Mouse (Mus musculus) neural tube, embryonic 15.5 days (tissue): Measurements from ENCODE around the gene Cyp27a1. TPM values are rescaled to one million over a fixed set of nuclear protein-coding genes. Genes with fewer than 3 reads are reported as not detected.

Experiments
- ATAC-seq: fragments of 200-750 bp; cut with Nextera tagmentation; 2 replicates; pipeline ENCODE4 v1.8.0; 2017; ENCODE audit warnings: mild to moderate bottlenecking, moderate TSS enrichment, moderate library complexity; ENCODE audit not compliant: low FRiP score
- H3K27ac ChIP-seq: fragments of 300-500 bp; sonication (generic); replicated peaks from 2 replicates; pipeline ENCODE4 v1.5.1; 2015; ENCODE audit warnings: mild to moderate bottlenecking, inconsistent platforms
- H3K27me3 ChIP-seq: fragments of 300-500 bp; sonication (generic); replicated peaks from 2 replicates; pipeline ENCODE4 v1.6.1; 2015; ENCODE audit warnings: inconsistent platforms
- H3K36me3 ChIP-seq: fragments of 300-500 bp; sonication (generic); 2 replicates; pipeline ENCODE4 v1.6.1; 2015; ENCODE audit warnings: inconsistent platforms
- H3K4me1 ChIP-seq: fragments of 300-500 bp; sonication (generic); 2 replicates; pipeline ENCODE4 v1.6.1; 2015; ENCODE audit warnings: inconsistent platforms
- H3K4me2 ChIP-seq: fragments of 300-500 bp; sonication (generic); 2 replicates; pipeline ENCODE4 v1.6.1; 2015; ENCODE audit warnings: inconsistent platforms, mild to moderate bottlenecking, moderate library complexity
- H3K4me3 ChIP-seq: fragments of 300-500 bp; sonication (generic); replicated peaks from 2 replicates; pipeline ENCODE4 v1.5.1; 2015; ENCODE audit warnings: mild to moderate bottlenecking, inconsistent platforms
- H3K9ac ChIP-seq: fragments of 300-500 bp; sonication (generic); replicated peaks from 2 replicates; pipeline ENCODE4 v1.6.1; 2015; ENCODE audit warnings: mild to moderate bottlenecking, inconsistent platforms
- H3K9me3 ChIP-seq: fragments of 300-500 bp; sonication (generic); replicated peaks from 2 replicates; pipeline ENCODE4 v1.6.1; 2016; ENCODE audit warnings: inconsistent platforms
- WGBS: fragments of 180-500 bp; shearing (Covaris S2); methylation state at CpG from one replicate; pipeline ENCODE4 v1.1.7; 2015; ENCODE audit warnings: mixed read lengths; 5-methylcytosine and 5-hydroxymethylcytosine counted together
- polyA plus RNA-seq: library from polyadenylated mRNA; unstranded; fragments of >200 nt; fragmentation: Nextera tagmentation; extraction: Ambion mirVana; gene quantifications from 2 replicates; pipeline ENCODE4 v1.2.1, GENCODE M21; 2015

Gene Cyp27a1
- 2.9 and 3.2 TPM in 2 replicates for polyA plus RNA-seq

DNA sequence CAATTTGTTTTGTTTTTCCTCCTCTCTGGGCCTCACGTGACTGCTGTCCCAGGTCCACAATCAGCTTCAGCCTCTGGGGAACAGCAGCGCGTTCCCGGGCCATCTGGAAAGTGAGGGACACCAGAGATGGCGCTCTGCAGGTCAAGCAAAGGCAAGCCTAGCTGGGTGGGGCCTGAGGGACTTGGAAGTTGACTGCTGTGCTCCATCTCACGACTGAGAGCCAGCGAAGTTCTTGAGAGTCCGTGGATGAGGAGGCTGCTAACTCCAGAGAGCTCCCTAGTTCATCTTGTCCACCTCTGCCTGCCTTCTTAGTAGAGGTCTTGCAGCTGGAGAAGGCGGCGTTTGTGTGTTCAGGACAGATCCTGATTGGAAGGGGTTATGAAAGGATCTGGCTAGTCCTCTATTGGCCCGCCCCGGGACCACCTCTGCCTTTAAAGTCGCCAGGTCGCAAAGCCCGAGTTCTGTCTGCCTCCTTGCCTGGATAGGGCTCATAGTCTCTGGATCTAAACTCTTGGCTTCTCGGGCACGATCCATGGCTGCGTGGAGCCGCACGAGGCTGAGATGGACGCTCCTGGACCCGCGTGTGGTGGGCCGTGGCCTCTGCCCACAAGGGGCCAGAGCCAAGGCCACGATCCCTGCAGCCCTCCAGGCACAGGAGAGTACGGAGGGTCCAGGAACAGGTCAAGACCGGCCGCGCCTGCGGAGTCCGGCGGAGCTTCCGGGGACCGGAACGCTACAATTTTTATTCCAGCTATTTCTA is at the start of gene Cyp27a1:
TSS of gene Cyp27a1 (plus strand) at position 476 of the 760 bp plus-strand sequence.
- Histone ChIP-seq H3K27ac (no peak within 1 kb of the TSS), H3K4me2 (peak within 1 kb of the TSS; percentile 69), H3K27me3 (peaks cover 8% of the 10 kb centered on the region; the same call in 1 of the 2 replicates), H3K36me3 (no peaks in the 10 kb centered on the region), H3K4me1 (peaks cover 11% of the 10 kb centered on the region), H3K9ac (peak within 1 kb of the TSS; percentile 40), H3K4me3 (peak within 1 kb of the TSS; percentile 36), H3K9me3 (no peaks in the 10 kb centered on the region)
- ATAC-seq, result no peak
- 6% methylated on average over 35 of the region's 35 CpGs for WGBS

DNA sequence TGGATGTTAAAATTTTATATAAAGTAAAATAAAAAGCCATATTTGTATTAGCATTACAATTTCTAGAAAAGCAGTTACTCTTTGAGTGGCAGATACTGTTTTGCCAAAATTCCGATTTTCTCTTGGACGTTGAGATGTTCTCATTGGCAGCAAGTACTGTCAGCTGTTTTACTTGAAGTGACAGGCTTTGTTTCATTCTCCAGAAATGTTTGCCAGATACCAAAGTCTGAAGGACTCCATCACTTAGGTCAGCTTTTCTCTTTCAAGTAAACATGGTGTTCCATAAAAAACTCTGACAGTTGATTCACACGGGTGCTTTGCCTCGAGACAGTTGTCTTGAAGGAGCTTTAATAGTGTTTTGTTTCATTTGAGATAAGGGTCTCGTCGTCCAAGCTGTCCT is 48.2 kb upstream of the Cyp27a1 start:
- no peak overlapping the region for H3K4me3 ChIP-seq
- no peak overlapping the region for H3K9ac ChIP-seq
- 80% methylated on average over 6 of the region's 6 CpGs for WGBS
- H3K9me3 ChIP-seq, result no peaks in the 10 kb centered on the region
- H3K36me3 ChIP-seq, result no peaks in the 10 kb centered on the region
- no peak overlapping the region for H3K4me2 ChIP-seq
- peaks cover 13% of the 10 kb centered on the region for H3K4me1 ChIP-seq
- H3K27me3 ChIP-seq, result no peaks in the 10 kb centered on the region
- ATAC-seq, result no peak
- no peak overlapping the region for H3K27ac ChIP-seq

DNA sequence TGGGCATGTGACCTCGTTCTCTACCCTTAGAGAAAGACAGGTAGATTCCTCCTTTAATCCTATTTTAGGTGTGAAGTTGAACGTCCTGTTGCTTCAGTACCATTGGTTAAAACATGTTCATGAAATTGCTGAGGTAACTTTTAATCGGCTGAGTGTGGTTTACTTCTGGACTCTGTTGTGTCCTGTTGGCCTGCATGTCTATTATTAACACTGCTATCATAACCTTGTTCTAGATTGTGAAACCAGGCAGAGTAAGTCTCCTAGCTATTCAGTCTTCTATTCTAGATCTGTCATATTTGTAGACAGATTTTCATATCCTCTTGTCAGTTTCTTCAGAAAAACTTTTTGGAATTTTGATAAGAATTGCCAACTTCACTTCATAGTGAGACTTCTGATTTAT is 45.0 kb upstream of the Cyp27a1 start:
- Histone ChIP-seq H3K9ac (no peak overlapping the region), H3K4me1 (peaks cover under 1% of the 10 kb centered on the region; the same call in 1 of the 2 replicates), H3K4me2 (no peak overlapping the region), H3K4me3 (no peak overlapping the region), H3K27ac (no peak overlapping the region), H3K9me3 (no peaks in the 10 kb centered on the region), H3K36me3 (peaks cover 5% of the 10 kb centered on the region; the same call in 1 of the 2 replicates), H3K27me3 (no peaks in the 10 kb centered on the region)
- WGBS, result 97% methylated on average over 3 of the region's 3 CpGs
- no peak for ATAC-seq

DNA sequence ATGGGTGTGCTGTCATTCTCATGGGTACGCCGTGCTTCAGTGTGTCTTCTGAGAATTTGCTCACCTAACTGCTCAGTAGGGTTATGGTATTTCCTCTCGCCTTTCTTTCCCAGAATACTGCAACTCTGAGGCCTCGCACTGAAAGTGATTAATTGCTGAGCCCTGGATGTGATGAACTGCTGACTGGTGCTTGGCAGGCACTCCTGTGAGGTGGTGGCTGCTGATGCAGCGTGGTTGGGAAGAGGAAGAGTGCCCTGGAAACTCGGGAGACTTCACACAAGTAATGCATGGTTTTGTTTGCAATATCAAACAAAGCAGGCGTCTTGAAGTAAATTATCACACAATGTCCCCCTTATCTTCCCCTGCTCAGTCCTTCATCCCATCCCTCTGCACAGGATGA is 40.6 kb upstream of the Cyp27a1 start:
- H3K36me3 ChIP-seq, result peaks cover 8% of the 10 kb centered on the region; the same call in 1 of the 2 replicates
- H3K4me2 ChIP-seq, result no peak overlapping the region
- 70% methylated on average over 7 of the region's 7 CpGs for WGBS
- no peaks in the 10 kb centered on the region for H3K4me1 ChIP-seq
- H3K4me3 ChIP-seq, result no peak overlapping the region
- ATAC-seq, result no peak
- no peak overlapping the region for H3K27ac ChIP-seq
- no peak overlapping the region for H3K9ac ChIP-seq
- no peaks in the 10 kb centered on the region for H3K27me3 ChIP-seq
- no peaks in the 10 kb centered on the region for H3K9me3 ChIP-seq

DNA sequence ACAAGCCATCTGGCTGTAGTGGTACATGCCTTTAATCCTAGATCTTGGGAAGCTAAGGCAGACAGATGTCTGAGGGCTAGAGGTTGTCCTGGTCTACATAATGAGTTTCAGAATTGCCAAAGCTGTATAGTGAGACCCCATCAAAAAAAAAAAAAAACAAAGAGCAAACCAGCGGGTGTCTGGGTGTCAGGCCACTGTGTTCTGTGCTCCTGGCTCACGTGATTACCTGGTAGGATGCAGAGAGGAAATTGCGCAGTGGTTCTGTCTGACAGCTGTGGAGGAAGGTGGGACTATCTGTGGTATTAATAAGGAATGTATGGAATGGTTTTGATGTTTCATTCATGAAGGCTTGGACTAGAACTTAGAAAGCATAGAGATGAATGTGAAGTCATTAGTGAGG is 36.5 kb upstream of the Cyp27a1 start:
- 91% methylated on average over 3 of the region's 3 CpGs for WGBS
- Histone ChIP-seq H3K9ac (no peak overlapping the region), H3K36me3 (peaks cover 41% of the 10 kb centered on the region), H3K27ac (no peak overlapping the region), H3K4me1 (no peaks in the 10 kb centered on the region), H3K9me3 (no peaks in the 10 kb centered on the region), H3K27me3 (no peaks in the 10 kb centered on the region), H3K4me2 (no peak overlapping the region), H3K4me3 (no peak overlapping the region)
- ATAC-seq, result no peak

DNA sequence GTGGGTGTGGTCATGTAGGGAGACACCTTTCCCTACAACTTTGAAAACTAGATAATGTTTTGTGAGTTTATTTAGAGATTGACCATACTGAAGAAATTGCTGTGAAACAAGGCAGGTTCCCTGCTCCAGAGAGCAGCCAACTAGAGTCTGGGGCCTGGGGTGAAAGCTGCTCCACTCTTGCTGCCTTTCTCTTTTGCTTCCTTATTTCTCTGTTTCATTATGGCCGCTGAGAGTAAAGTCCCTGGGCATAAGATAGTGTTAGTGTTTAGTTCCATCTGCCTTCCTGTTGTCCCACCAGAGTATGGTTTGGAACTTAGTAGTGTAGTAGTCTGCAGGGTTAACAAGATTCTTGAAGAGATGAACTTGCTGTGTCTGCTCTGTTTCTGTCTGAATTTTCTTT is 35.5 kb upstream of the Cyp27a1 start:
- no peak for ATAC-seq
- no peak overlapping the region for H3K4me3 ChIP-seq
- 78% methylated on average over 1 of the region's 1 CpGs for WGBS
- H3K27me3 ChIP-seq, result no peaks in the 10 kb centered on the region
- no peak overlapping the region for H3K9ac ChIP-seq
- H3K27ac ChIP-seq, result no peak overlapping the region
- no peak overlapping the region for H3K4me2 ChIP-seq
- no peaks in the 10 kb centered on the region for H3K4me1 ChIP-seq
- H3K36me3 ChIP-seq, result peaks cover 48% of the 10 kb centered on the region
- no peaks in the 10 kb centered on the region for H3K9me3 ChIP-seq

DNA sequence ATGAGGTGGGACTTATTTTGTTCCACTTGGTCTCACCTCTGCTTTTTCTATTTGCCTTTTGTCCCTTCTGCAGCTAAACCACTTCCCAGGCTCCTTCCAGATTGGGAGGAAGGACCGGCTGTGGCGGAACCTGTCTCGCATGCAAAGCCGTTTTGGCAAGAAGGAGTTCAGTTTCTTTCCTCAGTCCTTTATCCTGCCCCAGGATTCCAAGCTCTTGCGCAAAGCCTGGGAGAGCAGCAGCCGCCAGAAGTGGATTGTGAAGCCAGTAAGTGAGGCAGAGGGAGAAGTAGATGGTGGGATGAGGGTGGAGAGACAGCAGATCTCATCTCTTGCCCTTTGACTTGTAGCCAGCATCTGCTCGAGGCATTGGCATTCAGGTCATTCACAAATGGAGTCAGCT is 26.2 kb upstream of the Cyp27a1 start:
- H3K4me2 ChIP-seq, result no peak overlapping the region
- no peaks in the 10 kb centered on the region for H3K27me3 ChIP-seq
- no peak overlapping the region for H3K4me3 ChIP-seq
- H3K9me3 ChIP-seq, result no peaks in the 10 kb centered on the region
- no peak overlapping the region for H3K27ac ChIP-seq
- ATAC-seq, result no peak
- no peak overlapping the region for H3K9ac ChIP-seq
- H3K36me3 ChIP-seq, result peaks cover 80% of the 10 kb centered on the region
- WGBS, result 87% methylated on average over 7 of the region's 7 CpGs
- no peaks in the 10 kb centered on the region for H3K4me1 ChIP-seq

DNA sequence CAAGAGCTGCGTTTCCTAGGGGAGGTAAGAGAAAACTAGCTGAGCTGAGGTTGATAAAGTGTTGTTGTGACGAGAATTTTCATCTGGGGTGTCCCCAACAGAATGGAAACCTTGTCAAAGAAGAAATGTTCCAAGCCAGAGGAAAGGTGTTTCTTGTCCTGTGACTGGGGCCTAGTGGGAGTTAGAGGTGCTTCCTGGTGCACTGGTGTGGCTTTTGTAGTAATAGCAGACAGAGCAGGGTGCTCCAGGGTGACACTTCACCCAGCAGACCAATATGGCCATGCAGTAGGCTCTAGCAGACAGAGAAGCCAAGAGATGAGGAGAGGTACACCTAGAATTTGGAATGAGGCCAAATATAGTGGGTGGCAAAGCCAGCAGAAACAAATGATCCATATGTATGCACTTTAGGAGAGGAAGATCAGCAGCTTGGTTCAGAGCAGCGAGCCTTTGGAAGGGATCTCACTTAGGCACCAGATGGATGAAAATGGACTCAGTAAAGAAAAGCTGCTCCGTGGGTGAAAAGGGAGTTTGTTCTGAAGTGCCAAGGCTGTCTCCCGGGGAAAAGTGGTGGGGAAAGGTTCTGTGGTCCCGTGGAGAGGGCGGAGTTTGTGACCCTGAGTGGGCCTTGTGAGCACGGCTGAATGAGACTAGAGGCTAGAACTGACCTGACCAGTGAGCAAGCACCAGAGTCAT is 19.3 kb upstream of the Cyp27a1 start:
- H3K4me1 ChIP-seq, result no peaks in the 10 kb centered on the region

DNA sequence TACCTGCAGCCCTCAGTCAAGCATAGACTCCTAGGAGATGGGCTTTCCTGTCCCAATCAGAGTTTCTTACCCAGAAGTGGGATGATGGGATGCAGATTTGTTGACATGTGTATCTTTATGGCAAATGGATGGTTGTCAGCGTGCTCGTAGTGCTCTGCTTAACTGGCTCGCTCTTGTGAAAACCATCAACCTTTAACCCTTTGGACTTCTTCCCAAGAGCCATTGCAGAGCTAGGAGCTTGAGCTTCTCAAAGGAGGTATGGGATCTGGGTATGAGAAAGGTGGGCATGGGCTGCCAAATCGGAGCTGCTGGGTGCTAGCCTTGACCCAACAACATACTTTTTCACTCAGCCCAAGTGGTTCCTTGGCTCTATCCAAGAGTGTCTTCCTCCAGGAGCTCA is 17.5 kb upstream of the Cyp27a1 start:
- 93% methylated on average over 4 of the region's 4 CpGs for WGBS
- no peak overlapping the region for H3K9ac ChIP-seq
- H3K27ac ChIP-seq, result no peak overlapping the region
- peaks cover 66% of the 10 kb centered on the region for H3K36me3 ChIP-seq
- no peak overlapping the region for H3K4me3 ChIP-seq
- H3K27me3 ChIP-seq, result no peaks in the 10 kb centered on the region
- H3K4me1 ChIP-seq, result no peaks in the 10 kb centered on the region
- H3K4me2 ChIP-seq, result no peak overlapping the region
- ATAC-seq, result no peak
- H3K9me3 ChIP-seq, result no peaks in the 10 kb centered on the region

More for the DNA sequence above, 19.3 kb upstream of the Cyp27a1 start:
- no peak overlapping the region for H3K4me2 ChIP-seq
- no peak for ATAC-seq
- H3K27me3 ChIP-seq, result no peaks in the 10 kb centered on the region
- no peak overlapping the region for H3K4me3 ChIP-seq
- WGBS, result 92% methylated on average over 8 of the region's 8 CpGs
- H3K9ac ChIP-seq, result no peak overlapping the region
- no peaks in the 10 kb centered on the region for H3K9me3 ChIP-seq
- no peak overlapping the region for H3K27ac ChIP-seq
- H3K36me3 ChIP-seq, result peaks cover 77% of the 10 kb centered on the region

DNA sequence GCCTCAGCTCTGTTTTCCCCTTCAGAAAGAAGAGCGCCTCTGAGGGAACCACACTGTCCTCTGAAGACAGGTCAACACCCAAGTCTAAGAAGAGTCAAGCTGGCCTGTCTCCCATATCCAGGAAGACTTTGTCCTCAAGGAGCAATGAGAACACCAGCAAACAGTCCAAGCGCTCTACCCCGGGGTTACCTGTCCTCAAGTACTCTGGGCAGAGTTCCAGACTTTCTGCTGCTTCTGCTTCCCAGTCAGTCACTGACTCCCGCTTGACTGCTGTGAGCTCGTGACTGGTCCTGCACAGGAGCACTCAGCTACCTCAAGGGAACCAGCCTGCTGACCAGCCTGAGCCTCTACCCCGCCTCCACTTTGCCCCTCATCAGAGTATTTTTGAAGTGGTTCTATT is 16.0 kb upstream of the Cyp27a1 start:
- WGBS, result 98% methylated on average over 6 of the region's 6 CpGs
- ATAC-seq, result no peak
- Histone ChIP-seq H3K9ac (no peak overlapping the region), H3K36me3 (peaks cover 52% of the 10 kb centered on the region), H3K4me3 (no peak overlapping the region), H3K4me1 (no peaks in the 10 kb centered on the region), H3K27ac (no peak overlapping the region), H3K9me3 (no peaks in the 10 kb centered on the region), H3K4me2 (no peak overlapping the region), H3K27me3 (no peaks in the 10 kb centered on the region)

DNA sequence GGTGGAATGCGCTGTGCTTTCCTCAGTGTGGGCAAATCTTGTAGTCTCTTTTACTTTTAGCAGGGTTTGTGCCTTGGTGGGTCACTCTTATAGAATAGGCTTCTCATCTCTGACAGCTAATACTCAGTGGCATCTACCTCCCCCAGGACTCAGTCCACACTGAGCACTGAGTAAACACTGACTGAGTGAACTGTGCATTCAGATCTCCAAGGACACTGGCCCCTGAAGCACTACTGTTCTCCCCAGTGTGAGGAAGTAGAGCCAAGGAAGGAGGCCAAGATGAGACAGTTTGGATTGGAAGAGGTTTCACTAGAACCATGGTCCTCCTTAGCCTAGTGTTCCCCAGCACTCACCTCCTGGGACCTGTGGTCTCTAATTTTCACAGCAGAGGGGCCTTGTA is 15.0 kb upstream of the Cyp27a1 start:
- H3K9ac ChIP-seq, result no peak overlapping the region
- H3K27me3 ChIP-seq, result no peaks in the 10 kb centered on the region
- 100% methylated on average over 1 of the region's 1 CpGs for WGBS
- peaks cover 50% of the 10 kb centered on the region for H3K36me3 ChIP-seq
- no peak overlapping the region for H3K4me2 ChIP-seq
- H3K9me3 ChIP-seq, result no peaks in the 10 kb centered on the region
- H3K4me3 ChIP-seq, result no peak overlapping the region
- no peak overlapping the region for H3K27ac ChIP-seq
- no peak for ATAC-seq
- no peaks in the 10 kb centered on the region for H3K4me1 ChIP-seq

DNA sequence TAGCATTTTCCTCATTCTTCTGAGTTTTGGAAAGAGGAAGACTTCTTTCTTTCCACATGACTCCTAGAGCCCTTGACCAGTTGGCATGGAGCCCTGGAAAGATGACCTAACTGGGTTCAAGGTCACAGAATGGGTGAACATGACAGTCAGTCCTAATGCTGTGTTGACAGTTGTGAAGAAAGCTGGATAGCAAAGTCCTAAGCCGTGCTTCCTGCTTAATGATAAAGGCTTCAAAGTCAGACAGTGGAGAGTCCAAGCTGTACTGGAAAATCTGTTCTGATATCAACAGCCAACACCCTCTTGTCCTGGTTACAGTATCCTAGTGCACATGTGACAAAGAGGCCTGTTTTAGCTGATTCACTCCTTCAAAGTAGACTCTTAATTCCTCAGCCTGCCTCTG is 14.6 kb upstream of the Cyp27a1 start:
- no peaks in the 10 kb centered on the region for H3K9me3 ChIP-seq
- peaks cover 50% of the 10 kb centered on the region for H3K36me3 ChIP-seq
- H3K27ac ChIP-seq, result no peak overlapping the region
- no peak for ATAC-seq
- WGBS, result 100% methylated on average over 1 of the region's 1 CpGs
- no peak overlapping the region for H3K9ac ChIP-seq
- H3K4me2 ChIP-seq, result no peak overlapping the region
- H3K4me3 ChIP-seq, result no peak overlapping the region
- no peaks in the 10 kb centered on the region for H3K27me3 ChIP-seq
- H3K4me1 ChIP-seq, result no peaks in the 10 kb centered on the region
